Mouse (Mus musculus): ENCODE results near the gene Ggta1.

Ggta1 gene

GRCm38 (mm10) chr2:35490458-35491111 is 27.6 kb upstream of the Ggta1 start:
- DNase-seq, result no peak

DNA sequence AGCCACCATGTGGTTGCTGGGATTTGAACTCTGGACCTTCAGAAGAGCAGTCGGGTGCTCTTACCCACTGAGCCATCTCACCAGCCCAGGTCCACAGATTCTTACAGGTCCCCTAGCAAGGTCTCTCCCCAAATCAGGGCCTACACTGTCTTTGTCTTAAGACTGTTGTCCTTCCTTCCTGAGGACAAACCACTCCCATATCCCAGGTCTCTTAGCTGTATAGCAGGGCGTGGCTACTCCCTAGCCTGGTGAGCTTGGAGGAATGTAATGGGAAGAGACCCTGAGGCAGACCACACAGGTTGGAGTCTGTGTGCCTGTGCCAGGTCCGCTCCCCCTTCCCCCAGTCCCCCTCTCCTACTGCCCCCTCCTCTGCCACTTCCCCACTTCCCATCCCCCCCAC is 24.7 kb upstream of the Ggta1 start:
- DNase-seq, result no peak

DNA sequence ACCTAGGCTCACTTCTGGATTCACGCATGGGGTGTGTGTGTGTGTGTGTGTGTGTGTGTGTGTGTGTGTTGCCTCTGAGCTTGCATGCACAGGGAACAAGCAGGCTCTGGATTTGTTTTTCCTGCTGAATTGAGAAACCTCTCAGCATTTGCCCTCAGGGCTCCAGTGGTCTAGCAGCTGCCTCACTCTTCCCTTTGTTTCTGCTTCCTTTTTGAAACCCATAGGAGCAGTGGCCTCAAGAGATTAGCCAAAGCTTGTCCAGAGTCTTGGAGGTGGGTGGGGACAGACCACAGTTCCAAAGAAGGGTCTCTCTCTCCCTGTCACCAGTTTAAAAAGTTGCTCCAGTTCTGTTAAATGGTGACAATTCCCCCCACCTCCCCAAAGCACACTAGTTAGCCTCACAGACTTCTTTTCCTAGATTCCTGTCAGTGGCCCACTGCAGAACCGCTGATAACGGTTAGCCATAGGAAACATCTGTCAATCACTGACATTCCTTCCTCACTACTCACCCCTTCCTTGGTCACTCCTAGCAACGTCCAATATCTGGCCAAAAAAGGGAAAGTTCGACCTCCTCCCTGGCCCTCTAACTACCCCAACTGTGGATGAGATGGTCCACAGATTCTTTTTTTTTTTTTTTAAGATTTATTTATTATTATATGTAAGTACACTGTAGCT is 24.1 kb upstream of the Ggta1 start:
- DNase-seq, result no peak

GRCm38 (mm10) chr2:35484102-35484501 is 21.1 kb upstream of the Ggta1 start:
- no peak for DNase-seq

DNA sequence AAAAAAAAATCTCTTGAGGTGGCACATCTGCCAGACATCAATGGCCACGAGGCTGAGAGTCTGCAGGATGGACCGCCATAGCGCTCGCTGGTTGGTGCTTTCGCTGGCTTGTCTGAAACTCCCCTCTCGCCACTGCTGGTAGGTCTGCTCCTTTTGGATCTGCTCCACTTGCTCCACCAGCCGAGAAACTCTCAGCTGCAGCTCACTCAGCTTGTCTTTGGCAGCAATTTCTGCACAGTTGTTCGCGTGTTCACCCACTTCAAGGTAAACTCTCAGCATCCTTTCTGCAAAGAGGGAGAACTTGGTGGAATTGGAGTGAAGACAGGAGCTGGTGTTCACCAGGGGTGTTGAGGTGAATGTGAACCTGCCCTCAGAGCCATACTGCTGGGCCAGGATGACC is 20.4 kb upstream of the Ggta1 start:
- no peak for DNase-seq

DNA sequence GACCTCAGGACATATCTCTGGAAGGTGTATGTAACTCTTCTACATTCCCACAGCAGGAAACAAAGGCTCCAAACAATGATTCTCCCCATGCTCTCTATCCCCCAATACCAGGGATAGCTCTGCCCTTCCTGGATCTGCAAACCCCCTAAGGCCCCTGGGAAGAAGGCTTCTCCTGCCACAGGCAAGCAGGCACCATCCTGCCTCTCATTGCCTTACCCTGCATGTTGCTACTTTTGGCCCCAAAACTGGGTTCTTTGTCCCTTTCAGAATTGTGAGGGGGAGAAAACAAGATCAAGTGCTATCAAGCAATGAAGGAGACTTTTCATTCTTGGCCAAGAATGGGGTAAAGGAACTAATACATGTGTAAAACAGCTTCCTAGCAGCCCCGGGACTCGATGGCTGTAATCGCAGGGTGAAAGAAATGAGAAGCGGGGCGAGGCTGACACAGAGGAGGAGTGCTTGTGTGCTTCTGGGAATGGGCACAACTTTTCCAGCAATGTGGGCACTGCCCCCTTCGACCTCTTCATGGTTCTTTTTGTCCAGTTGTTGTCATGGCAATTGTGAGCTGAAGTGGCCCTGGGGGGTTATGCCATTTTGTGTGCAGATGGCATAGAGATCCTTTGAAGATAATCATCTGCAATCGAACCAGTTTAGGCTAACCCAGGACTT is 18.4 kb upstream of the Ggta1 start:
- no peak for DNase-seq

DNA sequence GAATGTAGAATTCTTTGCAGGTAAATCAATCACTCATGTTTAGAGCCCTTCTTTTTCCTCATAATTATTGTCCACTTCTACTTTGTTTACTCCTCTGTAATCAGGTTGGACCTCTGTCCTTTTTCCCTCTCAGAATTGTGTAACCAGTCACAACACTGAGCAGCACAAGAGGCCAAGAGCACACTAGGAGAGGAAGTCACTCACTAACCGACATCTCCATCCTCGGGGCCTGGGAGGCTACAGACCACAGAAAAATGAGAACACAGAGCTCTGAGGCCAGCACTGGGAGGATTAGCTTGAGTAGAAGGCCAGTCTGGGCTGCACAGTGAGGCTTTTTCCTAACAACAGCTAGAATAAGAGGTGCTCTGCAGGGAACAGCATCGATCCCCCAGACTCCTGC is 17.0 kb upstream of the Ggta1 start:
- DNase-seq, result no peak

DNA sequence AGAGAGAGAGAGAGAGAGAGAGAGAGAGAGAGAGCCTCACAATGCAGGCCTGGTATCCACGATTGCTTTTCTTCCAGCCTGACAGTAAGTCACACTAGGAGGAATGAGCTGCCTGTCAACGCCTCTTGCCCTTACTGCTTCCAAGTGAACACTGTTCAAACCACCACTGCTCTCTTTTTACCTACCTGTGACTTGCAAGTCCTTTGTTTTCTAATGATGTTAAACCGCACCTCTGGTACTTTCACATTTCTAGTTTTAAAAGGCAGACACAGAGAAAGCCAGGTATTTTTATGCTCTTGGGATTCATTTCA is 15.7 kb upstream of the Ggta1 start:
- DNase-seq, result no peak

- no peak for DNase-seq
These were observed 15.2 kb upstream of the Ggta1 start for GRCm38 (mm10) chr2:35477999-35478811.

DNA sequence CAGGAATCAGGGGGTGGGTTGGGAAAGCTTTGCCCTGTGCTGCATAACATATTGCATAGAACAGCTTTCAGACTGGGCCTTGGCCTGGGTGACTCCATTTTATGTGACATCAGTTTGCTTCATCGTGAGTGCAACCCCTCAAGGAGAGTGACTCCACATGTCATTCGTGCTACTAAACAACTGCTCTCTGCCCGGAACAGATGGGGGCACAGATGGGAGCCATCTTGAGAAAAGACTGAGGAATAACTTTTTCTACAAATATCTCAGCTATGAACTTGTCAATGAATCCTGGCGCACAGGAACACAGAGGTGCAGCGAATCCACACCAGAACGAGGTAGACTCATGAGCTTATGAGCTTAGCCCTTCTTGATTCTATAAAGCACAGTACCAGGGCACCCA is 14.3 kb upstream of the Ggta1 start:
- no peak for DNase-seq

DNA sequence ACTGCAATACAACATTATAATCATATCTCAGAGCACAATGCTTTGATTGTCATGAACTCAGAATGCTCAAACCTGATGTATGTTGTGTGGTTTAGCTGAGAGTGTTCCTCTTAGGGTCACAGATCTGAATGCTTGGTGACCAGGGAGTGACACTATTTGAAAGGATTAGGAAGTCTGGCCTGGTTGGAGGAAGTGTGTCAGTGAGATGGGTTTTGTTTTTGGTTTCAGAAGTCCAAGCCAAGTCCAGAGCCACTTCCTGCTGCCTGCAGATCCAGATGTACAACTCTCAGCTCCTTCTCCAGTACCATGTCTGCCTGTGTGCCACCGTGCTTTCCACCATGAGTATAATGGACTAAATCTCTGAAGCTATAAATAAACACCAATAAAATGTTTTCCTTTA is 11.9 kb upstream of the Ggta1 start:
- no peak for DNase-seq

GRCm38 (mm10) chr2:35469266-35469665 is 6.2 kb upstream of the Ggta1 start:
- DNase-seq, result no peak

GRCm38 (mm10) chr2:35468276-35468675 is 5.2 kb upstream of the Ggta1 start:
- no peak for DNase-seq

GRCm38 (mm10) chr2:35467855-35468254 is 4.8 kb upstream of the Ggta1 start:
- DNase-seq, result no peak

DNA sequence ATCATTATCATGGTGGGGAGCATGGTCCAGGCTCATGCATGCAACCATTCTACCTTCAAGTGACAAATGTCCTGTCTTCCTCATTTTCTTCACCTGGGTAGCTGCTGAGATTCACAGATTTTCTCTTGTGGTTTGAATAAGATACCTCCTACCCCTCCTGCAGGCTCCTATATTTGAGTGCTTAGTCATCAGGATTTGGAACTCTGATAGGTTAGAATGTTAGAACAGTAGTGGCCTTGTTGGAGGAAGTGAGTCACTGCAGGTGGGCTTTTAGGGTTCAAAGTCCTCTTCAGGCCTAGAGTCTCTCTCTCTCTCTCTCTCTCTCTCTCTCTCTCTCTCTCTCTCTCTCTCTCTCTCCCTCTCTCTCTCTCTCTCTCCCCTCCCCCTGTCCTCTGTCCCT is 2.6 kb upstream of the Ggta1 start:
- DNase-seq, result no peak

DNA sequence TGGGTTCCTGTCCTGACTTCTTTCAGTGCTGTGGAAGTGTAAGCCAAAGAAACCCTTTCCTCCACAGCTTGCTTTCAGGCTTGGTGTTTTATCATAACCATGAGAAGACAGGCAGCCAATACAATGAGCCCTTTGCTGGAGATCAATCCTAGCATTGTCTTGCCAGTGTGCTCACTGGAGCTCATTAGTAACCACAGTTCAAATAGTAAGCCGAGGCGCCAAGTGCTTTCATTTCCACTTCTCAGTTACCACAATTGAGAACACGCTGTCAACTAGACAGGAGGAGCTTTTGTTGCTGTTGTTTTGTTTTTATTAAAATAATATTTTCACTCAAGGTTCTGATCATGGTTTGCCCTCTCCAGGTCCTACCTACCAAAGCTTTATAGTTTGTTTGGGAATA is 1.5 kb upstream of the Ggta1 start:
- DNase-seq, result no peak

- DNase-seq, result no peak
These were observed 1.1 kb upstream of the Ggta1 start for GRCm38 (mm10) chr2:35464089-35464534.

- no peak for DNase-seq
These were observed 499 bp upstream of the Ggta1 start for GRCm38 (mm10) chr2:35463372-35464088.

GRCm38 (mm10) chr2:35461971-35462787 is 852 bp downstream of the Ggta1 start:
- DNase-seq, result no peak

- no peak for DNase-seq
These were observed 1.7 kb downstream of the Ggta1 start for GRCm38 (mm10) chr2:35461131-35461947.

GRCm38 (mm10) chr2:35460378-35460880 is 2.6 kb downstream of the Ggta1 start:
- no peak for DNase-seq
